Mouse (Mus musculus) frontal cortex, postnatal 36 days (tissue): ENCODE data around the gene Cd79b.

ENCODE experiments used
- DNase-seq, 2 experiments: peaks; one replicate each; pipeline ENCODE4 v3.0.0; 2022; ENCODE audit warnings: low spot score in 2 of 2

Gene Cd79b

GRCm38 (mm10) chr11:106273811-106274210 lies 40.8 kb downstream of the Cd79b start:
- no peak for DNase-seq

- no peak for DNase-seq
These were observed 41.3 kb downstream of the Cd79b start for GRCm38 (mm10) chr11:106273311-106273684.

GRCm38 (mm10) chr11:106272644-106273310 lies 41.8 kb downstream of the Cd79b start, which contains the start of gene Smarcd2:
TSS of gene Smarcd2 (minus strand) at chr11:106272972.
- DNase-seq: peak; percentile 98 to 99

- DNase-seq: peak in 1 of 2 experiments; percentile 38
These were observed 42.5 kb downstream of the Cd79b start for GRCm38 (mm10) chr11:106271794-106272643.

- DNase-seq: no peak
These were observed 43.3 kb downstream of the Cd79b start for GRCm38 (mm10) chr11:106271131-106271793.

- DNase-seq: no peak
These were observed 45.5 kb downstream of the Cd79b start for GRCm38 (mm10) chr11:106269060-106269431.

- peak; percentile 39 for DNase-seq
These were observed 46.1 kb downstream of the Cd79b start for GRCm38 (mm10) chr11:106268326-106269059.

GRCm38 (mm10) chr11:106267871-106268270 lies 46.7 kb downstream of the Cd79b start:
- no peak for DNase-seq

GRCm38 (mm10) chr11:106267311-106267852 lies 47.2 kb downstream of the Cd79b start:
- DNase-seq: no peak

- no peak for DNase-seq
These were observed 48.1 kb downstream of the Cd79b start for GRCm38 (mm10) chr11:106266431-106266830.

GRCm38 (mm10) chr11:106265570-106265969 lies 49.0 kb downstream of the Cd79b start:
- no peak for DNase-seq

GRCm38 (mm10) chr11:106264988-106265387 lies 49.6 kb downstream of the Cd79b start:
- DNase-seq: no peak

GRCm38 (mm10) chr11:106263963-106264362 lies 50.6 kb downstream of the Cd79b start:
- no peak for DNase-seq
